Mouse (Mus musculus) hindbrain, embryonic 14.5 days (tissue): Measurements from ENCODE around the gene Abhd10. TPM values are rescaled to one million over a fixed set of nuclear protein-coding genes. Genes with fewer than 3 reads are reported as not detected.

ENCODE experiments used
- ATAC-seq: fragments of 200-750 bp; cut with Nextera tagmentation; 2 replicates; pipeline ENCODE4 v1.8.0; 2017; ENCODE audit warnings: moderate number of reproducible peaks, mild to moderate bottlenecking, moderate TSS enrichment, moderate library complexity; ENCODE audit not compliant: low FRiP score
- DNase-seq: peaks from one replicate; pipeline ENCODE4 v3.0.0-alpha.2; 2015; ENCODE audit warnings: low spot score
- H3K27ac ChIP-seq: fragments of 300-500 bp; sonication (generic); 2 replicates; pipeline ENCODE4 v1.5.1; 2014; ENCODE audit warnings: mild to moderate bottlenecking, moderate library complexity
- H3K27me3 ChIP-seq: fragments of 300-500 bp; sonication (generic); 2 replicates; pipeline ENCODE4 v1.6.1; 2014; ENCODE audit warnings: mild to moderate bottlenecking, low read length, mixed read lengths; ENCODE audit not compliant: control insufficient read depth, insufficient read depth
- H3K36me3 ChIP-seq: fragments of 300-500 bp; sonication (generic); replicated peaks from 2 replicates; pipeline ENCODE4 v1.6.1; 2014; ENCODE audit not compliant: control insufficient read depth, insufficient read depth
- H3K4me1 ChIP-seq: fragments of 300-500 bp; sonication (generic); replicated peaks from 2 replicates; pipeline ENCODE4 v1.6.1; 2014; ENCODE audit warnings: antibody characterized with exemption, low read length, mixed read lengths; ENCODE audit not compliant: control insufficient read depth, insufficient read depth
- H3K4me2 ChIP-seq: fragments of 300-500 bp; sonication (generic); replicated peaks from 2 replicates; pipeline ENCODE4 v1.6.1; 2014; ENCODE audit warnings: mild to moderate bottlenecking, moderate library complexity
- H3K4me3 ChIP-seq: fragments of 300-500 bp; sonication (generic); replicated peaks from 2 replicates; pipeline ENCODE4 v1.5.1; 2014; ENCODE audit warnings: mild to moderate bottlenecking, low read length
- H3K9ac ChIP-seq: fragments of 300-500 bp; sonication (generic); 2 replicates; pipeline ENCODE4 v1.6.1; 2014
- H3K9me3 ChIP-seq: fragments of 300-500 bp; sonication (generic); 2 replicates; pipeline ENCODE4 v1.6.1; 2016; ENCODE audit warnings: low read length; ENCODE audit not compliant: control insufficient read depth
- WGBS: fragments of 180-500 bp; shearing (Covaris S2); extraction: QIAGEN DNeasy Blood & Tissue Kit; methylation state at CpG from one replicate; pipeline ENCODE4 v1.1.7; 2014; 5-methylcytosine and 5-hydroxymethylcytosine counted together
- polyA plus RNA-seq: library from polyadenylated mRNA; unstranded; fragments of >200 nt; fragmentation: Nextera tagmentation; extraction: Ambion mirVana; gene quantifications from 2 replicates; pipeline ENCODE4 v1.2.1, GENCODE M21; 2014

Abhd10 gene
- polyA plus RNA-seq, 1 experiment from 2014 or later: 34.7 TPM

DNA sequence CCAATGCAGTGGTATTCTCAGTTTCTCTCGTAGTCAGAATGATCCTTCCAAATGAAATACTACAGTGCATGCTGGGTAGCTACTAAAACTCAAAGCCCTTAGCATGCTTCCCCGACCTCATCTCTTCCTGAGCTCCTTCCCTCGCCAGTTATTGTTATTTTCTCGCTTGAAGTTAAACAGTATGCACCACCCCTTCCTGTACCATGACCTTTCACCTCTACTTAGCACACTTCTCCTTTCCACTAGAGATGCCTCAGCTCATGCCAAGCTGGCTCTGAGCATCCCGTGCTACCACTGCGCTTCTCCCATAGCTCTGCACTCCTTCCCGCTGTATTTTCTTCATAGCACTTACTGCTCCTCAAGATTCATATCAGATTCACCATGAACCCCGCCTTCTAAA is 4.9 kb downstream of the Abhd10 start:
- no peak overlapping the region for H3K4me3 ChIP-seq
- 91% methylated on average over 8 of the region's 8 CpGs for WGBS
- no peak overlapping the region for H3K27ac ChIP-seq
- peaks cover 41% of the 10 kb centered on the region for H3K36me3 ChIP-seq
- no peak overlapping the region for H3K9ac ChIP-seq
- H3K9me3 ChIP-seq: no peaks in the 10 kb centered on the region
- ATAC-seq (no peak), DNase-seq (no peak)
- no peak overlapping the region for H3K4me2 ChIP-seq
- H3K4me1 ChIP-seq: no peaks in the 10 kb centered on the region; the same call in 1 of the 2 replicates
- H3K27me3 ChIP-seq: no peaks in the 10 kb centered on the region

DNA sequence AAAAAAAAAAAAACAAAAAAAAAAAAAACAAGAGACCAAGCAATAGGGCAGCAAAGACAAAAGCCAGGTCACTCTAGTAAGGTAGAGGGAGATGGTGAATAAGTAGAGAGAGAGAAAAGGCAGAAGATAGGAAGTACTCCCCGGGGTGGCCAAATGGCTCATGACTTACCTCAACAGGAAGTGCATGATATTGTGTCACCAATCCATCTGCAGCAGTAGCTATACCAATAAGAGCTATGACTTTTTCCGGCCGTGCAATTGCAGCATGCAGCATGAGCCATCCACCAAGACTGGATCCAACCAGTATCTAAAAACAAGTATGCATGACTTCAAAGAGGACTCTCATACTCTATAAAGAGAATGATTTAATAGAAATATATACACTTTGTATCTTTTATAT is 6.0 kb downstream of the Abhd10 start:
- no peak overlapping the region for H3K27ac ChIP-seq
- 94% methylated on average over 3 of the region's 3 CpGs for whole genome bisulfite sequencing
- H3K9me3 ChIP-seq: no peaks in the 10 kb centered on the region
- H3K27me3 ChIP-seq: no peaks in the 10 kb centered on the region
- DNase-seq (no peak), ATAC-seq (no peak)
- H3K4me3 ChIP-seq: no peak overlapping the region
- peaks cover 51% of the 10 kb centered on the region for H3K36me3 ChIP-seq
- H3K9ac ChIP-seq: no peak overlapping the region
- H3K4me1 ChIP-seq: no peaks in the 10 kb centered on the region; the same call in 1 of the 2 replicates
- H3K4me2 ChIP-seq: no peak overlapping the region

DNA sequence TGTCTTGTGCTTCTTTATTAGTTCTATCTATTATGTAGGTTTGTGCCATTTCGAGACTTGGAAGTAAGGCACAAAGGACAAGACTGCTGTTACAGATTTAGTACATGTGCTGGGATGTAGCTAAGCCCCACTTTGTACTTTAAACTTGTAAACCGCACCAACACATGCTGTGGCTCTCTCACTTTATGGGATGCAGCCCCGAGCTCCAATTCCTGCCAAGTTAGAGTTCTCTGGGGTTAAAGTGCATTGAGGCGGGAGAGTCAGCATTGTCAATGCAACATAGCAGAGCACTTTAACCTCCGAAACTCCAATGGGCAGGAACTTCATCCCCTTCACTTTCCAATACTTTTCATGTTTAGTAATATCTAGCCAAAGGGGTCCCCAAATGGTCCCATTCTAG is 13.6 kb downstream of the Abhd10 start:
- Histone ChIP-seq H3K27ac (no peak overlapping the region), H3K4me3 (no peak overlapping the region), H3K36me3 (peaks cover 44% of the 10 kb centered on the region), H3K4me1 (no peaks in the 10 kb centered on the region), H3K4me2 (no peak overlapping the region), H3K9ac (no peak overlapping the region), H3K9me3 (no peaks in the 10 kb centered on the region), H3K27me3 (no peaks in the 10 kb centered on the region)
- DNase-seq (no peak), ATAC-seq (no peak)
- 87% methylated on average over 5 of the region's 5 CpGs for WGBS

DNA sequence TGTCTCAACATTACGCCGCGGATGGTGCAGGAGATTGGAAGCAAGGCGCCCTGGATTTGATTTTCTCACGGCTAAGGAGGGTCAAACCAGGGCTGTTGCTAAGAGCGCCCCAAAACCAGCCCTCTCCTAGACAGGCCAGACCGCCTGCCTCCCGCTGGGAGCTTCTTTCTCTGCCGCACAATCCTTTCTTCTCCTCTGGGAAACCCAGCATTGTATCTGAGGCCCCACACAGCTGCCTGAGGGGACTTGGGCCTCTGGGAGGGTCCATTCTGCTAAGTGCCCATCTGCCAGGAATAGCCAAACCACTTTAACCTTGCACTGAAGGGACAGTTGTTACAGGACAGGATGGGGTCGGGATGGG is 18.0 kb downstream of the Abhd10 start:
- Histone ChIP-seq H3K4me3 (peak overlapping the region; percentile 52), H3K27me3 (no peaks in the 10 kb centered on the region), H3K36me3 (peaks cover 30% of the 10 kb centered on the region), H3K4me2 (peak overlapping the region; percentile 71), H3K27ac (peak overlapping the region; percentile 96), H3K4me1 (peaks cover 32% of the 10 kb centered on the region), H3K9ac (peak overlapping the region; percentile 86), H3K9me3 (no peaks in the 10 kb centered on the region)
- peak; percentile 75 for ATAC-seq
- no peak for DNase-seq
- 0% methylated on average over 10 of the region's 10 CpGs for WGBS

DNA sequence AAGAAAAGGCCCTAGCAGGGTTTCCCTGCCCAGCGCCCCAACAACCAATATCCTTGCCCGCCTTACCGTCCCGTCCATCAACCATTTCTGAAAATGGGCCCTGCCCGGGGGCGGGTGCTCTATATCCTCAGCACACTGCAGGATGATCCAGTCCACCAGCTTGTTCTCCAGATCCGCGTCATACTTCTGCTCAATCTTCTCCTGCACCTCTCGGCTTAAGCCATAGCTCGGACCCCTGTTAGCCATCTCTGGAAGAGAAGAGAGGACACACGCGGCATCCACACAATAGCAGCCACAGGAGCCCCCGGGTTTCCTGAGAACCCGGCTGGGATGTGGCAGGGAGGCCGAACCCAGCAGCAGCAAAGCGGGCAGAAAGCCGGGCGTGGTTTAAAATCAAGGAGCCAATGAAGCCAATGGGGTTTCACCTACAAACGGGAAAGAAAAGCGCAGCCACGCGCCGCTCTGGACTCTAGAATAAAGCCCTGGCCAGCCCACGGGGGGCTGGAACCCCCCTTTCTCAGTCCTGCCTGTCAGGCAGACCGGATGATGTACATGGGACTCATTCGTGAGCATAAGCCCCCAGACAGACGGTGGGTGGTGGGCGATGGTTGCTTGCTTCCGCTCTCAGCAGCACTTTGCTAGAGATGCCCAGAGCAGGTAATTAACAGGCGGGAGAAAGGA is 18.6 kb downstream of the Abhd10 start, which contains the start of gene Tagln3:
Gene Tagln3, minus strand, starts transcription at position 548 of the 681 bp plus-strand sequence.
- Histone ChIP-seq H3K36me3 (peaks cover 33% of the 10 kb centered on the region), H3K9ac (peak within 1 kb of the TSS; percentile 86), H3K4me3 (peak within 1 kb of the TSS; percentile 52), H3K27ac (peak within 1 kb of the TSS; percentile 96), H3K4me2 (peak within 1 kb of the TSS; percentile 71), H3K4me1 (peaks cover 35% of the 10 kb centered on the region), H3K27me3 (no peaks in the 10 kb centered on the region), H3K9me3 (no peaks in the 10 kb centered on the region)
- ATAC-seq (peak; percentile 88), DNase-seq (peak; percentile 81)
- under 1% methylated on average over 30 of the region's 30 CpGs for WGBS

DNA sequence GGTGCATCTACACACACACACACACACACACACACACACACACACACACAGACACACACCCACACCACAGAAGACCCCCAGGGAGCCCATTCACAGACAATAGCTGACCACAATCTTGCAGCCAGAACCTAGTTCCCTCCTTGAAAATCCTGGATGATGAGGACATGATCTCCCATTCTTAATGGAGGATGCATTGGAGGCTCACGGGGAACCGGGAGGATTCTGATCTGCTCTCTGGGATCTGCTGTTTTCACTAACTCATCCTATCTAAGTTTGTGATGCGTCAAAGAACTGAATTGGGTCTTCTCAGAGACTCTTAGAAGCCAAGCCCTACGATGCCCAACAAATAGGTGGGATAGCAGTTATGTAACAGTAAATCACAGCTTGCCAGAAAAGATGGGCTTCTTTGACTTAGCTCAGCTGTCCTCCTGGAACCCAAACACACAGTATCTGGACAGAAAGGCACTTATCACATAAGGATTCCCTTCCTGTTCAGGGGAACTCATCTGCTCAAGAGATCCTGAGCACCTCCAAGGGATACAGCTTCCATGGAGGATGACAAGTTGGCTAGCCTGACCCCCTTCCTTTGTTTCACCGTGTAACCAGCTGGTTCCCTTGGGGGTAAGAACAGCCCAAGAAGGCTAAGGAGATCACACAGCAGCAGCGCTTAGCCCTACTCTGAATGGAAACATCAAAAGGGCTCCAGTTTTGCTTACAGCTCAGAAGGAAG is 19.4 kb downstream of the Abhd10 start:
- peak; percentile 58 for DNase-seq
- H3K4me1 ChIP-seq: peaks cover 35% of the 10 kb centered on the region
- 22% methylated on average over 6 of the region's 6 CpGs for WGBS

DNA sequence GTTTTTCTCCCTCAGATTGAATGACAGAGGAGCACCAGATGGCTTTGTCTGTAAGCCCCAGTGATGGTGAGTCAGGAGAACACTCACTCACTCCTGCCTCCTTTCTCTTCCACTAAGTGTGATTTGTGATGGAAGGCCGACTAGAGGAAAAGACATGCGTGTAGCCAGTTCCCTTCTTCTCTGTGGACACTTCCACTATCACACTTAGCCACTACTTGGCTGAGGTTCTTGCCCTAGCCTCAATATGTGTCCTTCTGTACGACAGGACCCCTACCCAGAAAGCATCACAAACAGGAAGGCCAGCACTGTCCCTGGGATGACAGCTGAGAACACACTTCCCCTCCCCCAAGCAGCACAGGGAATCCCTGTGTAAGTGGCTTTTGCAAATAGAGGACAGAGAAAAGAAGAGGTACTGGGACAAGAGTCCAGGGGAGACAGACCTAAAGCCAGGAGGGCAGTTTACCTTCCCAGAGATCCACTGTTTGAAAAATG is 20.2 kb downstream of the Abhd10 start:
- no peaks in the 10 kb centered on the region for H3K27me3 ChIP-seq
- DNase-seq: no peak
- ATAC-seq: no peak
- peaks cover 35% of the 10 kb centered on the region for H3K4me1 ChIP-seq
- WGBS: 23% methylated on average over 3 of the region's 3 CpGs
- H3K36me3 ChIP-seq: peaks cover 42% of the 10 kb centered on the region
- H3K9ac ChIP-seq: peak overlapping the region; percentile 86
- no peaks in the 10 kb centered on the region for H3K9me3 ChIP-seq
- H3K27ac ChIP-seq: peak overlapping the region; percentile 96
- peak overlapping the region; percentile 52 for H3K4me3 ChIP-seq
- peak overlapping the region; percentile 71 for H3K4me2 ChIP-seq

More for the DNA sequence above, 19.4 kb downstream of the Abhd10 start:
- Histone ChIP-seq H3K27me3 (no peaks in the 10 kb centered on the region), H3K4me3 (peak overlapping the region; percentile 52), H3K9ac (peak overlapping the region; percentile 86), H3K36me3 (peaks cover 37% of the 10 kb centered on the region), H3K27ac (peak overlapping the region; percentile 96), H3K9me3 (no peaks in the 10 kb centered on the region), H3K4me2 (peak overlapping the region; percentile 71)
- peak; percentile 21 for ATAC-seq

DNA sequence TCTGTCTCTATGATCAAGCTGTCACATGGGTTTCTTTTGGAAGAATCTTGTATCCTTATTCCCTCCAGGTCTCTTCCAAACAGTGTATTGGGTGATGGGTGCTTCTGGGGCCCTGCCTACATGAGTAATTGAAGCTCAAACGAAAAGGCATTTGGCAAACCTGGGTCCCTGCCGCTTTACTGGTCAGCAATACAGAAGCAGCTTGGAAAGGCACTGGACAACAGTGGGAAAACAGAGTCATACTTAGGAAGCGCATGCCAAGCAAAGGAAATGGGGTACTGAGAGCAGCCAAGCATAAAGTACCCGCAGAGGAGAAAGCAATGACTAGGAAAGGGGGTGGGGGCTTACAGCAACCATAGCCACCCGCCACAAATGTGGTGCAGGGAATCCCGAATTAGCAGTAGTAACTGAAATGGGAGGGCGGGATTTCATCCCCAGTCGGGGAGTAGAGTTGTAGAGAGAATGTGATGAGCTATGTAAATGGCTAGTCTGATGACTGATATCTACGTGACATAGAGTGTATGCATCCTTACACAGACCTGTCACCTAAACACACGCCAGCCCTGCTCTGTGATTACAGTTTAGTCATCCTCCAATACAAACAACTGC is 22.6 kb downstream of the Abhd10 start:
- DNase-seq (no peak), ATAC-seq (no peak)
- H3K4me3 ChIP-seq: no peak overlapping the region
- 84% methylated on average over 10 of the region's 10 CpGs for WGBS
- peak overlapping the region; percentile 71; the same call in 1 of the 2 replicates for H3K4me2 ChIP-seq
- no peak overlapping the region for H3K9ac ChIP-seq
- peaks cover 35% of the 10 kb centered on the region for H3K4me1 ChIP-seq
- peaks cover 63% of the 10 kb centered on the region for H3K36me3 ChIP-seq
- no peak overlapping the region; the same call in 1 of the 2 replicates for H3K27ac ChIP-seq
- H3K27me3 ChIP-seq: no peaks in the 10 kb centered on the region
- H3K9me3 ChIP-seq: no peaks in the 10 kb centered on the region

DNA sequence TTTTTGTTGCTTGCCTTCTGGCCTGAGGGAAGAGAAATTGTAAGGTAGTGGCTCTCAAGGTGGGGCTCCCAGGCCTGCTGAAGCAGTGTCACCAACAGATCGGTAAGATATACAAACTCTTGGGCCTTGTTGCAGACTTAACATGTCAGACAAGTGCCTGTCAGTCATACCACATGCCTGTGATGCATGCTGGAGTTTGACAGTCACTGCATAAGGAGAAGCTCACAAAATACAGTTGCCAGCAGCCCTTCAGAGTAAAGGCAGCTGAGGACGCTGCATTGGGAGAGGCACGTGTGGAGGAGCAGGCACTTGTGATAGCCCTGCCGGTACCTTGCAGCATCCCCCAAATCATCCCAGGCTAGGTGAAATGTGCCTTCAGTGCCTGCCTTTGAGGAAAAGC is 24.5 kb downstream of the Abhd10 start:
- Histone ChIP-seq H3K27me3 (no peaks in the 10 kb centered on the region), H3K4me1 (peaks cover 35% of the 10 kb centered on the region), H3K9me3 (no peaks in the 10 kb centered on the region), H3K36me3 (peaks cover 77% of the 10 kb centered on the region), H3K4me3 (no peak overlapping the region), H3K9ac (no peak overlapping the region), H3K4me2 (no peak overlapping the region), H3K27ac (no peak overlapping the region)
- ATAC-seq: no peak
- no peak for DNase-seq
- 95% methylated on average over 4 of the region's 4 CpGs for WGBS
